Comparison of ENCODE assay signal across 16 mouse cellular contexts in the genomic region with DNA sequence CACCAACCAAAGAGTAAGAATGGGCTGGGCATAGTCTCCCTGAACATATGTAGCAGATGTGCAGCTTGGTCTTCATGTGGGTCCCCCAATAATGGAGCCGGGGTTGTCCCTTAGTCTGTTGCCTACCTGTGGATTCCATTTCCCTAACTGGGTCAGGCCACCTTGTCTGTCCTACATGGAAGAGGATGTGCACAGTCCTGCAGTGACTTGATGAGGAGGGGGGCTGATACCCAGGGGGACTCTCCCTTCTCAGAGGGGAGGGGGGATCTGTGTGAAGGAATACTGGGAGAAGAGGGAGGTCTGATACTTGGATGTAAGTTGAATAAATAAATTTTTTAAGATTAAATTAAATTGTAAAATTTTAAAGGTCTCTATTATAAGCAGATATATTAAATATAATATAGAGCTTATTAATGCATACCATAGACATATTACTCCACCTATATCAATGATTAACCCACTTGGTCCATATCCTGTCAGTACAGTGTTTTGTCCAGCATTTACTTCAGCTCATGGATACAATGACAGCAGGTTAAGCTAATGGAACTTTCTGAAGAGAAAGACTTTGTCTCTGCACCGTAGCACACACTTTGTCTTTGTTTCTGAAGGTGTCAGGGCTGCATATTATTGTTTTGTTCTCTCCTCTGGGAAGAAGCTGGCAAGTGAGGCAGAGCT.
"Had no signal": no experiment of that assay in that cellular context is flagged by ENCODE, and none has a peak within 500 bp of the region (broad histone marks: within the 10 kb centered on the region; RNA-seq: fewer than 3 reads in every experiment).

No protein-coding gene starts in this region.

- ATAC-seq: lung, postnatal 0 days; midbrain, embryonic 13.5 days; midbrain, embryonic 15.5 days had no signal

- H3K4me3 ChIP-seq: lung, embryonic 15.5 days; megakaryocyte, embryonic 14.5 days; midbrain, embryonic 13.5 days; midbrain, embryonic 15.5 days; neural tube, embryonic 12.5 days had no signal

- H3K4me2 ChIP-seq: lung, embryonic 15.5 days; midbrain, embryonic 11.5 days; midbrain, embryonic 13.5 days; midbrain, embryonic 15.5 days; neural tube, embryonic 12.5 days had no signal

- H3K27me3 ChIP-seq: lung, embryonic 15.5 days; midbrain, embryonic 13.5 days; midbrain, embryonic 15.5 days; neural tube, embryonic 12.5 days had no signal

- DNase-seq: lung, adult 2 months; lung, postnatal 14 days; lung, postnatal 36 days; right cerebral cortex, postnatal 14 days; spleen, adult 18-20 months; thymus, adult 18-20 months; thymus, postnatal 14 days; thymus, postnatal 36 days had no signal

- H3K4me1 ChIP-seq: lung, embryonic 15.5 days; midbrain, embryonic 13.5 days; midbrain, embryonic 15.5 days; neural tube, embryonic 12.5 days had no signal

- H3K27ac ChIP-seq: lung, embryonic 15.5 days; macrophage; midbrain, embryonic 13.5 days; midbrain, embryonic 15.5 days; neural tube, embryonic 12.5 days had no signal

- H3K9me3 ChIP-seq: lung, embryonic 15.5 days; megakaryocyte, embryonic 14.5 days; midbrain, embryonic 13.5 days; midbrain, embryonic 15.5 days; neural tube, embryonic 12.5 days had no signal

- H3K36me3 ChIP-seq: lung, embryonic 15.5 days; midbrain, embryonic 13.5 days; midbrain, embryonic 15.5 days; neural tube, embryonic 12.5 days had no signal

- H3K9ac ChIP-seq: lung, embryonic 15.5 days; midbrain, embryonic 13.5 days; midbrain, embryonic 15.5 days; neural tube, embryonic 12.5 days had no signal
